Mouse (Mus musculus): ENCODE measurements around the gene Atg10.

Atg10 gene

GRCm38 (mm10) chr13:91011851-91012250 is 211.9 kb downstream of the Atg10 start:
- no peak for DNase-seq (ENCODE audit: low spot score)

DNA sequence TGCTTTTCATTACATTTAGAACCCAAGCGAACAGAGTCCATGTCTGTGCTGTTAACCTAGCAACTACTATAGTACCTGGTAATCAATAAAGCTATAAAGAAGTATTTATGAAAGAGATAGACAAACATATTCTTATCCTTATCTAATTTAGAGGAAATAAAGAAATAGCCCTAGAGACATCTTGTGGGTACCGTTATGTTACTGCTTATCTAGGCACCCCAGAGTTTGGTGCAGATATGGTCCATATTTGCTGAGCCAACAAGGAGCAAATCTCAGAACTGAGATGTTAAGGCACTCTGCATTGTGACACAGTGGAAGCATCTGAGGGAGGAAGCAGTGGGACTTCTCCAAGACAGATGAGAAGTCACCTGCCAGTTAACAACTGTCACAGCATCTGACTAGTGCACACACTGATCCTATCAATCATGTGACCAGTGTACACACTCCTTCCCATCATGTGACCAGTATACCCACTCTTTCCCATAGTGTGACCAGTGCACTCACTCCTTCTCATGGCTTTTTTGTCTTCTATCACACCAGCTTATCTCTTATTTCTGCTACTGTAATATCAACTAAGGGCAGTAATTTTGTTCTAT is 228.6 kb downstream of the Atg10 start:
- DNase-seq (ENCODE audit: low spot score) = no peak

DNA sequence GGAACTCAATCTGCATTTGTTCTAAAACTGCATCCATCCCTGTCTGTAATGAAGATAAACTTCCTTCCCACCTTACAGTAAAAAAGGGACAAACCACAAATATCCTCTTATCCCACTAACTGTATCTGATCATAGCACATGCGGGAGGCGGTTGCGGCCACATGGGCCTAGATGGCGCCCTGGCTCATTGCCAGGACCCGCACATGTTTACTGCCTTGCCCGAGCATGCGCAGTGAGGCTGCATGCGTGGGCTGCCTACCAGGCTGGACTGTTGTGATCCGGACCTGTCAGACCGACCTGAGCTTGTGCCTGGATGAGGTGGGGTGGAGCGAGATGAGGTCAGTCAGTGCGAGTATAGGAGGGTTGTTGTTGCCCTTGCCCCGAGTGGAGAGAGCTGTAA is 230.2 kb downstream of the Atg10 start:
- no peak for DNase-seq (ENCODE audit: low spot score)

GRCm38 (mm10) chr13:90992948-90993347 is 230.8 kb downstream of the Atg10 start:
- DNase-seq (ENCODE audit: low spot score) = no peak

GRCm38 (mm10) chr13:90988226-90988625 is 235.5 kb downstream of the Atg10 start:
- DNase-seq (ENCODE audit: low spot score) = no peak

GRCm38 (mm10) chr13:90985417-90985816 is 238.4 kb downstream of the Atg10 start:
- DNase-seq (ENCODE audit: low spot score) = no peak

DNA sequence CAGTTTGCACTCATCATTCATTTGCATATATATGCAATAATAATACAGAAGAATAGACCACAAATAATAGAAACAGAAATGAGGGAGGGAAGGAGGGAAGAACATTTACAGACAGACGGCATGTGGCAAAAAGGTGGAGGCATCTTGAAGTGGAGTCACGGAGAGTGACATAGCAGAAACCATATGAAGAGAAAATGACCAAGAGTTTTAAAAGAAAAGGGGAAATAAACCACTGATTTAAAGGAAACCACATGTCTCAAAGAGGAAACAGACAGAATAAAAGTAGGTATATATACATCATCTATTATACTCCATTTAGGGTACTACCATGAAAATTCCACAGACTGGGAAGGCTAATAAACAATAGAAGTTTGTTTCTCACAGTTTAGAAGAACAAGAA is 239.7 kb downstream of the Atg10 start:
- no peak for DNase-seq (ENCODE audit: low spot score)

DNA sequence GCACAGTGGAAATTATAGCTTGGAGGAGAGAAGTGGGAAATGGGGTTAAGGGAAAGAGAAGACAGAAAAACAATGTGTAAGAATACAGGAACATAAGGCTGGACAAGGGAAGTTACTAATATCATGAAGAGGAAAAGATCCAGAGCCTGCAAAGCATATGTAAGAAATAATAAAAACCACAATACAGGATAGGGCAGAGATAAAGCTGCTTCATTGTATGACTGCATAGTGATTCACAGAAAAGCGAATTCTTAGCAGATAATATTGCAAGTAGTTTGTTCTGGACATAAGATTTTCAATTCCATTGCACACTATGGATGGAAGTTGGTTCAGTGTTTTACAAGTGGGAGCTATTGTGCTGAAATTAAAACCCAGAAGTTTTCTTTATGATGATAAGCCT is 242.0 kb downstream of the Atg10 start:
- no peak for DNase-seq (ENCODE audit: low spot score)

DNA sequence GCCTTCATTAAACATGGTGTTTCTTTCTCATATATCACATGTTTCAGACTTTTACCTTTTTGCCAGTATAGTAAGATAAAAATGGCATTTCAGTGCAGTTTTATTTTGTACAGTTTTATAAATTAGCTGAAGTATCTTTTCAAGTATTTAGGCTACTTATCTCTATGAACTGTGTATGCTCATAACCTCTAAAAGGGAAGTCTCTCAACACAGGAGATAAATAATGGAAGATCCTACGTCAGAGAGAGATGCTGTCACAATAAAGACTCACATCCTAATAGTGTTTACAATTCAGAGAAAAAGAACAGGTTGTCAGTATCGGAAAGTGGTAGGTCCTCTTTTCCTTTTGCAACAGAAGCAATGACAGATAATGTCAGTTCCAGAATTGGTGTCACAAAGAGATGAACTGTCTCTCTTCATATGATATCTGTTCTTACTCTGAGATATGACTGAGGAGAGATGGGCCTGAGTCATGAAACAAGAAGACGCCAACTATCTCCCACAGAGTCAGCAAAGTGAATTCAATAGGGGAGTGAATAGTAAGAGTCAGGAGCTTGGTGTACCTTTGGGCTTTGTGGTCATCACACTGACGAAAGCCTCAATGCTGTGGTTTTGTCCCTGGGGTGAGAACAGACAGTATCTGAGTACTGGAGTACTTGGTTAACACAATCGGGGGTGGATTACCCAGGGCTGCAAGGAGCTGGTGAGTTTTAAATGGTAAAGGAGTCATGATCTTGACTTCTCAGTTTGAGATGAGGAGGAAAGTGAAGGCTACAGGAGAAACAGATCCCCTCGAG is 242.7 kb downstream of the Atg10 start:
- no peak for DNase-seq (ENCODE audit: low spot score)

- no peak for DNase-seq (ENCODE audit: low spot score)
Observed at GRCm38 (mm10) chr13:90977057-90977456, 246.7 kb downstream of the Atg10 start.

- DNase-seq (ENCODE audit: low spot score) = no peak
Observed at GRCm38 (mm10) chr13:90973409-90973808, 250.4 kb downstream of the Atg10 start.

GRCm38 (mm10) chr13:90970259-90971017 is 253.3 kb downstream of the Atg10 start:
- DNase-seq (ENCODE audit: low spot score) = no peak

- no peak for DNase-seq (ENCODE audit: low spot score)
Observed at GRCm38 (mm10) chr13:90968940-90969339, 254.8 kb downstream of the Atg10 start.

- peak; percentile 89 for DNase-seq (ENCODE audit: low spot score)
Observed at GRCm38 (mm10) chr13:90967422-90967821, 256.3 kb downstream of the Atg10 start.

- no peak for DNase-seq (ENCODE audit: low spot score)
Observed at GRCm38 (mm10) chr13:90965996-90966395, 257.8 kb downstream of the Atg10 start.

GRCm38 (mm10) chr13:90964511-90964910 is 259.3 kb downstream of the Atg10 start:
- DNase-seq (ENCODE audit: low spot score) = no peak

DNA sequence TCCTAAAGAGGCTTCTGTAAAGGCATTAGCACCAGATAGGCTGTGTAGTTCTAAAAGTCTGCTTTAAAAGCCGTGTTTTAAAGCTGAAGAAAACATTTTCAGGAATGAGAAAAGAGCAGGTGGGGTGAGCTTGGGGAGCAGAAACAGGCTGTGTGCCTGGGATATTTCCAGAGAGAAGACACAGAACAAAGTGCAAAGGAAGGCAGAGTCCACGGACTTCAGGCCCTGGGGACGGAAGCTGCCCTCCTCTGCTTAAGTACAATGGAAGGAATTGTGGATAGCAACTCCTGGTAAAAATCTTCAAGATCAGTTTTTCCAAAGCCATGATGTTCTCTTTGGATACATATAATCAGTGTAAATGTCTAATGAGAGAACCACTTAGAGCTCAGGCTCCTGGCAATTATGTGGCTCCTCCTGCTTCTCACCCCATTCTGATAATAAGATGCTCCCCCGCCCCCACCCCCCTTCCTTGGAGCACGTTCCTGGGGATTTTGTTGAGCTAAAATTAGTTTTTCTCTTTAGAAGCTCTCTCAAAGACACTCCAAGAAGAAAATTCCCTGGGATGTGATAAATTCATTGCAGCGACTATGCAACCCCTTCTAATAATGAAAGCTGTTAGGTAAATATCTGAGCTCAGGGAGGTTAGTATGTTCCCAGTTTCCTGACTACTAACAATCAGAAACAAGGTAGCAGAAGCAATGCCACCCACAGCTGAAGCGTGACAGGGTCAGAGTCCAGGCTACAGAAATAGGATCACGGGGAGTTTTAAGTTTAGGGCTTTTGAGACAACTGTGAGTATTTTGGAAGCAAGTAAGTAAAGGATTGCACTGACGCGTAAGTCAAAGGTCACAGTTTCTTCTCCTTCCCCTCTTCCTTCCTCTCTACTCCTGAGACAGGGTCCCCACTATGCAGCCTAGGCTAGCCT is 260.7 kb downstream of the Atg10 start:
- no peak for DNase-seq (ENCODE audit: low spot score)

DNA sequence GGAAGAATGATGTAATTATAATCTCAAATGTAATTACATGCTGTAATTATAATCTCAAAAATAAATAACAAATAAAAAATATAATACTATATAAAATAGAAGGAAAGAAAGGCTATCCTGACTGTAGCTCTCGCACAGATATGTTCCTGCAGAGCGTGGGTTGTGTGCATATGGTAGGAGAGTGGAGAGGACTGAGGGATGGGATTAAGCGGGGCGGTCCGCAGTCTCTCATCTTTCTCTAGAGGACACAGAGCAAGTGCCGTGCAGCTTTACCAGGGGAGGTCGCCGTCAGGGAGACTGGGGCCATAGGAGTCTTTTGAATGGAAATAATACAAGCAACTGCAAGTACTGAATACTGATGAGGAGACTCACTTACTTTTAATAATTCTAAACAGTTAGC is 263.2 kb downstream of the Atg10 start:
- DNase-seq (ENCODE audit: low spot score) = no peak

- no peak for DNase-seq (ENCODE audit: low spot score)
Observed at GRCm38 (mm10) chr13:90958894-90959293, 264.9 kb downstream of the Atg10 start.

- DNase-seq (ENCODE audit: low spot score) = no peak
Observed at GRCm38 (mm10) chr13:90939600-90939999, 284.2 kb downstream of the Atg10 start.

DNA sequence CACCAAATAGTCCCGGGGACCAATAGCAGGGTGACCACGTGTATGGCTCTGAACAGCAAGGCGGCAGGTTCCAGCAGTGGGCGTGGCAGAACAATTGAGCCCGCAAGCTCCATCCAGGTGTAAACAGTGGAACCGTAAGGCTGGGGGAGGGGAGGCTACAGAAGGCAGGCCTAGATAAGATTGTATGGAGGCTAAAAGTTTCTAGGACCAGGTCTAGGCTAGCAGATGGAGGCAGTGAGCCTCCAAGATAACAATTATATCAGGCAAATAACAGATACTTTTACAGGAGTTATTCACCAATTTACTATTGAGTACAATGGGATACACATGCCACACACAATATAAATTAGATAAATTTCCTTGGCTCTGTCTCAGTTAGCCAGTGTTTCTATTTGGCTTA is 284.6 kb downstream of the Atg10 start:
- no peak for DNase-seq (ENCODE audit: low spot score)

GRCm38 (mm10) chr13:90935852-90936251 is 287.9 kb downstream of the Atg10 start:
- no peak for DNase-seq (ENCODE audit: low spot score)

Data from layer of hippocampus, adult 11-12 months (tissue).